Mouse (Mus musculus): Measurements from ENCODE around the gene Psmb7. TPM values are rescaled to one million over a fixed set of nuclear protein-coding genes. Genes with fewer than 3 reads are reported as not detected.

Psmb7 gene
- polyA plus RNA-seq, 1 experiment: 82.9 TPM

- TF ChIP-seq POLR2A (IDR thresholded peaks at IDR 0.05; ENCODE audit: borderline replicate concordance, control insufficient read depth, low read depth, low read length) (no peak), CTCF (IDR thresholded peaks at IDR 0.05; ENCODE audit: control insufficient read depth, insufficient read depth, low read length) (no peak)
- Histone ChIP-seq H3K4me1 (ENCODE audit: control insufficient read depth, insufficient read depth, low read length) (no peaks in the 10 kb centered on the region), H3K27ac (ENCODE audit: control insufficient read depth, insufficient read depth, low read depth, low read length, poor library complexity) (no peak overlapping the region), H3K4me3 (replicated peaks; ENCODE audit: control insufficient read depth, low read depth, low read length) (no peak overlapping the region)
- 75% methylated on average over 2 of the region's 2 CpGs for WGBS
Measured at GRCm38 (mm10) chr2:38543158-38543557, 100.7 kb downstream of the Psmb7 start.

DNA sequence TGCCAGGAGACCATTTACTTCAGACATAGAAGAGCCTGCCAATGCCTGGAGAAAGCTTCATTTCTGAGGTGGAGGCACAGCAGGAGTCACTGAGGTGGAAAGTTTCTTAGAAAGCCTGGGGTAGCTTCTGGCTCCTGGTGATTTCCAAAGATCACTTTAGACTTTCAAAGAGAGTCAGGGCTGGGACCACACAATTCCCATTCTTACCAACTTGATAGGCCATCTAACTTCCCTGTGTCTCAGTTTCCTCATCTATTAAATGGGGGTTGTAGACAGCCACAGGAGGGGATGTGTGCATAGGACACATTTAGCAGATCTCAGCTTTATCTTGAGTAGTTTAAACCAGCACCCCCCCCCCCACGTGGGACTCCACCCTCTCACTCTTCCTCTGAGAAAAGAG lies 101.5 kb downstream of the Psmb7 start:
- Histone ChIP-seq H3K4me3 (replicated peaks; ENCODE audit: control insufficient read depth, low read depth, low read length) (no peak overlapping the region), H3K4me1 (ENCODE audit: control insufficient read depth, insufficient read depth, low read length) (no peaks in the 10 kb centered on the region), H3K27ac (ENCODE audit: control insufficient read depth, insufficient read depth, low read depth, low read length, poor library complexity) (no peak overlapping the region)
- WGBS: 14% methylated on average over 1 of the region's 1 CpGs
- no peak for TF ChIP-seq POLR2A (IDR thresholded peaks at IDR 0.05; ENCODE audit: borderline replicate concordance, control insufficient read depth, low read depth, low read length)
- no peak for TF ChIP-seq CTCF (IDR thresholded peaks at IDR 0.05; ENCODE audit: control insufficient read depth, insufficient read depth, low read length)

DNA sequence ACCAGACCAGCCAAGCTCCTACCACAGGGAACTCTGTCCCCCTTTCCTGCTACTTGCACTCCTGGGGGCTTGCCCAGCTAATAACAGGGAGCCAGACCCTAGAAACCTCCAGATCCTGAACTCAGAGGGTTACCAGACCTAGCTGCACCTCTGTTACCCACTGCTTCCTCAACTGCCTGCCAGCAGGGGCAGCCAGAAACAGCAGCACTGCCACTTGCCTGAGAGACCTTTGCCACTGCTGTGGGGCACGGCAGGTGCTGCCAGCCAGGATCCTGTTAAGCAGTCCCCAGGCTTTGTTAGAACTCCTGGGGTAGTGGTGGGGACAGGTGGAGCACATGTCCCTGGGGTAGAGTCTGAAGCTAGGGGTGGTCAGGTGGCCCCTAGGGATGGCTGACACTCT lies 102.3 kb downstream of the Psmb7 start:
- TF ChIP-seq CTCF (IDR thresholded peaks at IDR 0.05; ENCODE audit: control insufficient read depth, insufficient read depth, low read length): no peak
- TF ChIP-seq POLR2A (IDR thresholded peaks at IDR 0.05; ENCODE audit: borderline replicate concordance, control insufficient read depth, low read depth, low read length): no peak
- WGBS: 54% methylated on average over 1 of the region's 1 CpGs
- Histone ChIP-seq H3K4me1 (ENCODE audit: control insufficient read depth, insufficient read depth, low read length) (no peaks in the 10 kb centered on the region), H3K27ac (ENCODE audit: control insufficient read depth, insufficient read depth, low read depth, low read length, poor library complexity) (no peak overlapping the region), H3K4me3 (replicated peaks; ENCODE audit: control insufficient read depth, low read depth, low read length) (no peak overlapping the region)

DNA sequence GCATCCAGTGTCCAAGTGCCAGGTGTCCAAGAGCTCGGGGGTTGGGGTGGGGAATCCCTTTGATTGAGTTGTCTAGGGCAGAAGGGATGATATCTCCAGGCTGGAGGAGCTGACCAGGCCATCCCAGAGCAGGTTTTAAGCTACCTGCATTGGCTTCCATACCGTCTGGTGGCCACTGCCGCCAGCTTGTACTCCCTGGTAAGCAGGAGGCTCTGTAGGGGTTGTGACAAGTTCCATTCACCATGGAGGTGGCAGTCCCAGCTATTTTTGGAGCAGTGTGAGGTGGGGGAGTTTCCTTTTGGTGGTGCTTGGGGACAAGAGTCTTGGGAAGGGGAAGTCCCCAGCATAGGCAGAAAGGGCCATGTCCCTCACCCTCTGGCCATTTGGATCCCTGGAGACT lies 102.8 kb downstream of the Psmb7 start:
- 61% methylated on average over 3 of the region's 3 CpGs for WGBS
- no peak overlapping the region for H3K27ac ChIP-seq (ENCODE audit: control insufficient read depth, insufficient read depth, low read depth, low read length, poor library complexity)
- H3K4me3 ChIP-seq (replicated peaks; ENCODE audit: control insufficient read depth, low read depth, low read length): no peak overlapping the region
- TF ChIP-seq CTCF (IDR thresholded peaks at IDR 0.05; ENCODE audit: control insufficient read depth, insufficient read depth, low read length): no peak
- no peak for TF ChIP-seq POLR2A (IDR thresholded peaks at IDR 0.05; ENCODE audit: borderline replicate concordance, control insufficient read depth, low read depth, low read length)
- H3K4me1 ChIP-seq (ENCODE audit: control insufficient read depth, insufficient read depth, low read length): no peaks in the 10 kb centered on the region; the same call in 1 of the 2 replicates

DNA sequence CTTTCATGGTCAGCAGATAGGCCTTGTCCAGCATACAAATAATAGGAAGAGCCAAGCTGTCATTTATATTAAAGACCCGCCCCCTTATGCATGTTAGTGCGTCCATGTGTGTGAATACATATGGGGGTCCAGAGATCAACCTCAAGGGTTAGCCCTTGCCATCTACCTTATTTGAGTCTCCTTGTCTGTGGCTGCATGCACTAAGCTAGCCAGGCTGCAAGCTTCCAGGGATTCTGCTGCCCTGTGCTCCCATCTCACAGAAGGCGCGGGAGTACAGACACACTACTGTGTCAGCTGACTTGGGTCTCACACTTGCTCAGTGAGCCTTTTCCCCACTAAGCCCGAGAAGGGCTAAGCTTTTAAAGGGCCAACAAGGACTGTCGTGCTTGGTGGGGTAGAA lies 103.2 kb downstream of the Psmb7 start:
- H3K4me1 ChIP-seq (ENCODE audit: control insufficient read depth, insufficient read depth, low read length): peaks cover 2% of the 10 kb centered on the region; the same call in 1 of the 2 replicates
- TF ChIP-seq CTCF (IDR thresholded peaks at IDR 0.05; ENCODE audit: control insufficient read depth, insufficient read depth, low read length) (no peak), POLR2A (IDR thresholded peaks at IDR 0.05; ENCODE audit: borderline replicate concordance, control insufficient read depth, low read depth, low read length) (no peak)
- 76% methylated on average over 6 of the region's 6 CpGs for WGBS
- no peak overlapping the region for H3K27ac ChIP-seq (ENCODE audit: control insufficient read depth, insufficient read depth, low read depth, low read length, poor library complexity)
- H3K4me3 ChIP-seq (replicated peaks; ENCODE audit: control insufficient read depth, low read depth, low read length): no peak overlapping the region

DNA sequence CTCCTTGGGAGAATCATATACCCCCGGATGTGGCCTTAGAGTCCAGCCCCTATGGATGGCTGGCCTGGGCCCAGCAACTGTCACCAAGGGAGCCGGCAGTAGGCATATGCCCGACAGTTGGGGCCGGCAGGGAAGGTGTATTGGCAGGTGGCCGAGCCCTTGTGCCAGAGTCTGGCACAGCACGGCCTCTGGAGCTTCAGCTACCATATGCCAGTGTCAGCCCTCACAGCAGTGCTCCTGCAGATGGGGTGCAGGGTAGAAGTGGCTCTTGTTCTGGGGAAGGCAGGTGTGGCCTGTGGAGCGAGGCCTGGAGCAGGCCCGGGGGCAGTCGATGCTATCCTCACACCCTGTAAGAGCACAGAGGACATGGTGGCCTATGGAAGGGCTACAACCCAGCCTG lies 104.2 kb downstream of the Psmb7 start:
- WGBS: 89% methylated on average over 9 of the region's 9 CpGs
- TF ChIP-seq POLR2A (IDR thresholded peaks at IDR 0.05; ENCODE audit: borderline replicate concordance, control insufficient read depth, low read depth, low read length): no peak
- TF ChIP-seq CTCF (IDR thresholded peaks at IDR 0.05; ENCODE audit: control insufficient read depth, insufficient read depth, low read length): no peak
- Histone ChIP-seq H3K27ac (ENCODE audit: control insufficient read depth, insufficient read depth, low read depth, low read length, poor library complexity) (no peak overlapping the region), H3K4me1 (ENCODE audit: control insufficient read depth, insufficient read depth, low read length) (peaks cover 2% of the 10 kb centered on the region; the same call in 1 of the 2 replicates), H3K4me3 (replicated peaks; ENCODE audit: control insufficient read depth, low read depth, low read length) (no peak overlapping the region)

Other genes starting within 250 kb of the Psmb7 start
- 1.7 and 6.0 TPM in 2 replicates for gene Nek6, start 132.4 kb downstream of the Psmb7 start, polyA plus RNA-seq (2011; ENCODE audit: insufficient read depth, insufficient read length, low replicate concordance, missing spikeins)
- gene Nr5a1, start 70.5 kb upstream of the Psmb7 start, polyA plus RNA-seq (2011; ENCODE audit: insufficient read depth, insufficient read length, low replicate concordance, missing spikeins): not detected in 2 replicates